Mouse (Mus musculus): ENCODE data around the gene Stard3nl. TPM values are rescaled to one million over a fixed set of nuclear protein-coding genes. Genes with fewer than 3 reads are reported as not detected.
A peak's percentile ranks its signal among the peaks of the same experiment; 100 is the strongest.

Stard3nl gene
- polyA plus RNA-seq, 1 experiment from 2014 or later: 143 TPM

DNA sequence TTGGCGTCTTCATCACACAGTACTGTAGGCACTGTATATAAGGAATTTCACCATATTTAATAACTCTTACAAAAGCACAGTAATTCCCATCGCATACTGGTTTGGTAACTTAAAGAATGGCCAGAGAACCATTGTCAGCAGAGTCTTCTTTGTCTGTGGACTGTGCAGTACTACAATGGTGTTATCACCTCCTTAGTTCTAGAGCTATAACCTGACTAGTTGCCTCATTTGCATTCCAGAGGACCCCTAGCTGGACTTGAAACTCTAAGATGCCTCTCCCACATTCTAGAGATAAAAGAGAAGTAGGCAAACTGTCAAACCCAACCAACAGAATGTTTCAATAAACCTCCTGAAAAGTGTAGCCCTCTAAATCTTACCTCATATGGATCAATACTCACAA lies 12.4 kb upstream of the Stard3nl start:
- Histone ChIP-seq H3K4me2 (replicated peaks) (no peak overlapping the region), H3K36me3 (no peaks in the 10 kb centered on the region), H3K27me3 (no peaks in the 10 kb centered on the region), H3K4me1 (no peaks in the 10 kb centered on the region), H3K27ac (no peak overlapping the region), H3K4me3 (no peak overlapping the region), H3K9ac (no peak overlapping the region), H3K9me3 (replicated peaks) (no peaks in the 10 kb centered on the region)
- ATAC-seq (ENCODE audit: low FRiP score): no peak
- WGBS: 91% methylated on average over 2 of the region's 2 CpGs

- Histone ChIP-seq H3K9ac (no peak overlapping the region), H3K4me2 (replicated peaks) (no peak overlapping the region)
These were observed 9.0 kb upstream of the Stard3nl start for GRCm38 (mm10) chr13:19404623-19405022.

GRCm38 (mm10) chr13:19394798-19395687 lies 552 bp downstream of the Stard3nl start:
- peak; percentile 87 for ATAC-seq (ENCODE audit: low FRiP score)
- WGBS: under 1% methylated on average over 25 of the region's 25 CpGs
- H3K9ac ChIP-seq: peak overlapping the region; percentile 87
- no peaks in the 10 kb centered on the region for H3K27me3 ChIP-seq
- H3K9me3 ChIP-seq (replicated peaks): no peaks in the 10 kb centered on the region
- H3K4me3 ChIP-seq: peak overlapping the region; percentile 71
- H3K36me3 ChIP-seq: no peaks in the 10 kb centered on the region
- H3K27ac ChIP-seq: peak overlapping the region; percentile 85
- peak overlapping the region; percentile 60 for H3K4me2 ChIP-seq (replicated peaks)
- H3K4me1 ChIP-seq: peaks cover 14% of the 10 kb centered on the region

More at GRCm38 (mm10) chr13:19404623-19405022, 9.0 kb upstream of the Stard3nl start:
- no peak overlapping the region for H3K27ac ChIP-seq
- no peaks in the 10 kb centered on the region for H3K27me3 ChIP-seq
- 86% methylated on average over 2 of the region's 2 CpGs for WGBS
- no peaks in the 10 kb centered on the region for H3K36me3 ChIP-seq
- no peak for ATAC-seq (ENCODE audit: low FRiP score)
- H3K4me1 ChIP-seq: no peaks in the 10 kb centered on the region
- no peak overlapping the region for H3K4me3 ChIP-seq
- no peaks in the 10 kb centered on the region for H3K9me3 ChIP-seq (replicated peaks)

DNA sequence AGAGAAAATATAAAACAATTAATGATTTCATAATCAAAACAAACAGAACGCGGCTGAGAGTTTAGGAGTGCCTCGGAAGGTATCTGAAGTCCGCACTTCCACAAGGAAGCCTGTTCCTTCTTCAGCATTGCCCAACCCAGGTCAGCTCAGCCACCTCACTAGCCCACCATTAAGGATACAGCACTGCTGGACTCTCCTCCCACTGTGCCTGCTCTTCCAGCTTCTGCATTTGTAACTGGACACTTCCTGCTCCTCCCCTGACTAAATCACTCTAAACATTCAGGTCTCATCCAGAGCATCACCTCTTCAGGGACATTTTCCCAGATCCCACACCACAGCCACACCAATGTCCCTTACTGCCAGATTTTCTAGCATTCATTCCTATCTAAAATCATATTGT lies 1.4 kb downstream of the Stard3nl start:
- no peak for ATAC-seq (ENCODE audit: low FRiP score)
- H3K4me3 ChIP-seq: no peak overlapping the region
- 0 out of 2 replicates have a peak overlapping the region, but pooled peaks have one; percentile 24 for H3K9ac ChIP-seq
- no peak overlapping the region for H3K27ac ChIP-seq
- no peaks in the 10 kb centered on the region for H3K36me3 ChIP-seq
- WGBS: 68% methylated on average over 4 of the region's 4 CpGs
- no peaks in the 10 kb centered on the region for H3K27me3 ChIP-seq
- H3K4me1 ChIP-seq: peaks cover 15% of the 10 kb centered on the region
- peak overlapping the region; percentile 60 for H3K4me2 ChIP-seq (replicated peaks)
- H3K9me3 ChIP-seq (replicated peaks): no peaks in the 10 kb centered on the region

GRCm38 (mm10) chr13:19393731-19394130 lies 1.9 kb downstream of the Stard3nl start:
- Histone ChIP-seq H3K4me3 (no peak overlapping the region), H3K4me1 (peaks cover 15% of the 10 kb centered on the region), H3K9me3 (replicated peaks) (no peaks in the 10 kb centered on the region), H3K27me3 (no peaks in the 10 kb centered on the region), H3K27ac (no peak overlapping the region), H3K9ac (no peak overlapping the region), H3K36me3 (no peaks in the 10 kb centered on the region), H3K4me2 (replicated peaks) (no peak overlapping the region; the same call in none of the 2 replicates)
- 83% methylated on average over 2 of the region's 2 CpGs for WGBS
- ATAC-seq (ENCODE audit: low FRiP score): no peak

- 89% methylated on average over 4 of the region's 4 CpGs for WGBS
- Histone ChIP-seq H3K4me2 (replicated peaks) (no peak overlapping the region), H3K36me3 (no peaks in the 10 kb centered on the region), H3K9ac (no peak overlapping the region), H3K27me3 (no peaks in the 10 kb centered on the region), H3K27ac (no peak overlapping the region), H3K9me3 (replicated peaks) (no peaks in the 10 kb centered on the region), H3K4me3 (no peak overlapping the region), H3K4me1 (peaks cover 12% of the 10 kb centered on the region)
- ATAC-seq (ENCODE audit: low FRiP score): no peak
These were observed 4.0 kb downstream of the Stard3nl start for GRCm38 (mm10) chr13:19391608-19392007.

- Histone ChIP-seq H3K36me3 (no peaks in the 10 kb centered on the region), H3K27me3 (no peaks in the 10 kb centered on the region), H3K4me3 (no peak overlapping the region), H3K4me2 (replicated peaks) (no peak overlapping the region), H3K9me3 (replicated peaks) (no peaks in the 10 kb centered on the region), H3K4me1 (peaks cover 12% of the 10 kb centered on the region), H3K27ac (no peak overlapping the region), H3K9ac (no peak overlapping the region)
- no peak for ATAC-seq (ENCODE audit: low FRiP score)
- WGBS: 72% methylated on average over 4 of the region's 4 CpGs
These were observed 5.3 kb downstream of the Stard3nl start for GRCm38 (mm10) chr13:19390296-19390695.

DNA sequence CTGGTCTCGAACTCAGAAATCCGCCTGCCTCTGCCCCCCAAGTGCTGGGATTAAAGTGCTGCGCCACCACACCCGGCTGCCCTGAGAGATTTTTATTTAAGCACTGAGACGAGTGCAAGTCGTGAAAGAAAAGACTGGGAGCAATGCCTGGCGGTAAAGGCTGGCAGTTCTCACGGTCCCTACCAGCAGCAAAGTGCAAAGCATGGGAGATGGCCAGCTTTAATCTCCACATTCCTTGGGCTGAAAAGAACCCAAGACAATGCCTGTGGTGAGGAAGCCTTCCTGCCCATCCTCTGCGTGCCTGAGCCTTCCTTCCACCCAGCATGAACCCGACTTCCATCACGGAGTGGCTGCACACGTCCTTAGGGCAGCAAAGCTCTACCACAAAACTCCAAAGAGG lies 5.7 kb downstream of the Stard3nl start:
- Histone ChIP-seq H3K4me3 (no peak overlapping the region), H3K36me3 (no peaks in the 10 kb centered on the region), H3K9ac (no peak overlapping the region), H3K27me3 (no peaks in the 10 kb centered on the region), H3K4me2 (replicated peaks) (no peak overlapping the region), H3K9me3 (replicated peaks) (no peaks in the 10 kb centered on the region), H3K4me1 (peaks cover 12% of the 10 kb centered on the region), H3K27ac (no peak overlapping the region)
- WGBS: 51% methylated on average over 12 of the region's 12 CpGs
- no peak for ATAC-seq (ENCODE audit: low FRiP score)

DNA sequence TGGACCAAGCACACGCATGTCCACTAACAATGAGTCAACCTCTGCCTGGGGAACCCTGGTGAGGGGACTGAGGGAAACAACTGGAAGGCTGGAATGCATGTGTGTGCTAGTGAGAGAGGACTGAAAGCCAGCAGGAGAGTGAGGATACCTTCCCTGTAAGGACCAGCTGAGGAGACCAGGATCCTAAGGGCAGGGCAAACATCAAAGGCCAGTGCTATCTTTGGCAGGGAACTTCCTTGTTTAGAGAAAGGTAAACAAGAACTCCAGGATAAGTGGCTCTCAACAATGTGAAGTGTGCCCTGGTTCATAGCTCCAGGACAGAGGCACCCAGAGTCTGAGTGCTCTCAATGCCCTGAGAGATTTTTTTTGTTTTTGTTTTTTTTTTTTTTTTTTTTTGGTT lies 6.2 kb downstream of the Stard3nl start:
- H3K27me3 ChIP-seq: no peaks in the 10 kb centered on the region
- WGBS: 66% methylated on average over 1 of the region's 1 CpGs
- H3K4me3 ChIP-seq: no peak overlapping the region
- no peaks in the 10 kb centered on the region for H3K36me3 ChIP-seq
- H3K9ac ChIP-seq: no peak overlapping the region
- H3K9me3 ChIP-seq (replicated peaks): no peaks in the 10 kb centered on the region
- H3K4me2 ChIP-seq (replicated peaks): no peak overlapping the region
- peaks cover 10% of the 10 kb centered on the region for H3K4me1 ChIP-seq
- no peak for ATAC-seq (ENCODE audit: low FRiP score)
- no peak overlapping the region for H3K27ac ChIP-seq

- Histone ChIP-seq H3K27ac (no peak overlapping the region), H3K9me3 (replicated peaks) (no peaks in the 10 kb centered on the region), H3K36me3 (no peaks in the 10 kb centered on the region), H3K4me1 (peaks cover 2% of the 10 kb centered on the region; the same call in 1 of the 2 replicates), H3K4me3 (no peak overlapping the region), H3K4me2 (replicated peaks) (no peak overlapping the region), H3K27me3 (no peaks in the 10 kb centered on the region), H3K9ac (no peak overlapping the region)
- WGBS: 90% methylated on average over 4 of the region's 4 CpGs
- ATAC-seq (ENCODE audit: low FRiP score): no peak
These were observed 10.4 kb downstream of the Stard3nl start for GRCm38 (mm10) chr13:19385226-19385625.

DNA sequence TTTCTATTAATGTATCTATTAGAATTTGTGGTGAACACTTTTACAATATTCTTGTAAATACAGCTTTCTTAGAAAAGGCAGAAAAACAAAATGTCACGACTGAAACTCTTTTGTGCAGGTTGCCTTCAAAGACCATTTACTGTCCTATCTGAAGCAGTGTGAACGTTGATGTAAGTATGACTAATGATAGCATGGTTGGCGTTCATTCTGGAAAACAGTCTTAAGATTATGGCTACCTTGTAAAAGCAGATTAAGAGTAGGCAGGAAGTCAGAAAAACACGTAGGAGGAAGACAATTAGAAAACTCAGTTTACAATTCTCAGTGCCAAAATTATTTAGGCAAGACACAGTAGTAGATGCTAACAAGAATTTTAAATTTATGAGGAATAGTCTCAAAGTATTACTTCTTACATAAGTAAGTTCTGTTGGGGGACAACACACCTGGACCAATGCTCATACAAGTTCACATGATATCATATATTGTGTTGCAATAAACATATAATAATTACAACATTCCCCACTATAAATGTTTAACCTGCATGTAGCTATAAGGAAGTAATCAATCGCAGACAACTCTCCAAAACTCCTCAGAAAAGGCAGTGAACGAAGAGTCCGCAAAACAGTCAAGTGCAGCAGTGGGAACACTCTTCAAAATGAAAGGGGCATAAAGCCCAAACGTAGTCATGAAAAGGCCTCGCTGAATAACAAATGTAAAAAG lies 14.3 kb downstream of the Stard3nl start:
- Histone ChIP-seq H3K4me2 (replicated peaks) (no peak overlapping the region), H3K4me1 (0 out of 2 replicates have a peak, but pooled peaks cover 3% of the 10 kb centered on the region), H3K27me3 (no peaks in the 10 kb centered on the region), H3K9ac (no peak overlapping the region), H3K36me3 (no peaks in the 10 kb centered on the region), H3K27ac (no peak overlapping the region), H3K4me3 (no peak overlapping the region), H3K9me3 (replicated peaks) (no peaks in the 10 kb centered on the region)
- 89% methylated on average over 9 of the region's 9 CpGs for WGBS
- ATAC-seq (ENCODE audit: low FRiP score): no peak

DNA sequence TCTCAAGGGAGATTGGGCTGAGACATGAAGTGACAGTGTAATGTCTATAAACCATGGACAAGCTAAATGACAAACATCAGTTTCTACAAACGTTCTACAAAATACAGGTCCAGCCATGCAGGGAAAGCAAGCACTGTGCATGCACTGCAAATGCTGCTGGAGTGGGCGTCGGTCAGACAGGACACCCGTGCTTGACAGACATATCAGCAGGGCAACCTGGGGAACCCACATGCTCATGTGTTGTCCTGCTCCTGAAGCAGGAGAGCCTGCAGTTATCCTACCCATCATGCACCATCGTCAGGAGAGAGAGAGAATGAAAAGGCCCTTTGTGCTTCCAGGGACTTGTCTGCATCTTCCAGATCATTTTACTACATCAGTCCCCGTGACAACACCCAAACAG lies 16.3 kb downstream of the Stard3nl start:
- no peak; the same call in 1 of the 2 replicates for ATAC-seq (ENCODE audit: low FRiP score)
- no peak overlapping the region for H3K4me2 ChIP-seq (replicated peaks)
- 0 out of 2 replicates have a peak, but pooled peaks cover 3% of the 10 kb centered on the region for H3K4me1 ChIP-seq
- no peak overlapping the region for H3K27ac ChIP-seq
- no peaks in the 10 kb centered on the region for H3K9me3 ChIP-seq (replicated peaks)
- no peak overlapping the region for H3K9ac ChIP-seq
- H3K4me3 ChIP-seq: no peak overlapping the region
- WGBS: 70% methylated on average over 6 of the region's 6 CpGs
- peaks cover 7% of the 10 kb centered on the region; the same call in 1 of the 2 replicates for H3K36me3 ChIP-seq
- no peaks in the 10 kb centered on the region for H3K27me3 ChIP-seq

Data from hindbrain, embryonic 12.5 days (tissue).